In the genomic region with DNA sequence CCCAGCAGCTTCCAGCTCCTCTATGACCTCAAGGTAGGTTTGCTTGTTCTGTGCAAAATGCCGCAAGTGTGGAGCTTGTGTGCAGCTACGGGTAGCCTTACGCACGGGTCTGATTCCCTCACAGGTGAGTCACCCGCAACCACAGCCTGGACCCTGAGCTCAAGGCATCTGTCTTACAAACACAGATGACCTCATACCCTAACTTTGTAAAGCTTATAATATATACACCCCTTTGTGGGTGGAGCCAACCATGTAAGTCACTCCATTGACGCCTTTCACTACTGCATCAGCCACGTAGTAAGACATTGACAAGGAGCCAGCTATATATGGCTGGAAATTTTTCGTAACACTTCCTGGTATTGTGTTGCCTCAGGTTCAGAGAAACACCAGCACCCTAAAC, we compare ENCODE assay signal across 19 mouse cellular contexts. TPM values are rescaled to one million over a fixed set of nuclear protein-coding genes. Genes with fewer than 3 reads are reported as not detected.
DNase-seq lines count a peak whose midpoint lies in the region; ATAC-seq and TF ChIP-seq lines count a peak whose summit lies in the region.
"Had no signal": no experiment of that assay in that cellular context is flagged by ENCODE, and none has a peak within 500 bp of the region (broad histone marks: within the 10 kb centered on the region; RNA-seq: fewer than 3 reads in every experiment).

No protein-coding gene starts in this region.

- H3K36me3 ChIP-seq in lung, embryonic 14.5 days (ENCODE audit: insufficient read depth): peaks cover 69% of the 10 kb centered on the region
- H3K36me3 ChIP-seq in hindbrain, embryonic 16.5 days (ENCODE audit: control insufficient read depth, insufficient read depth, low read length): peaks cover 5% of the 10 kb centered on the region; the same call in 1 of the 2 replicates

- H3K4me2 ChIP-seq in lung, embryonic 14.5 days: no peak overlapping the region
- H3K4me2 ChIP-seq in hindbrain, embryonic 16.5 days (ENCODE audit: low read length): no peak overlapping the region
- H3K4me2 ChIP-seq: forebrain, embryonic 15.5 days; heart, embryonic 11.5 days; hindbrain, embryonic 15.5 days; neural tube, embryonic 13.5 days had no signal

- peaks cover 5% of the 10 kb centered on the region; the same call in 1 of the 2 replicates for H3K4me1 ChIP-seq in lung, embryonic 14.5 days (ENCODE audit: insufficient read depth)
- H3K4me1 ChIP-seq in hindbrain, embryonic 16.5 days (ENCODE audit: control insufficient read depth, insufficient read depth, low read depth, low read length): no peaks in the 10 kb centered on the region

- H3K9ac ChIP-seq in lung, embryonic 14.5 days: no peak overlapping the region
- H3K9ac ChIP-seq in hindbrain, embryonic 16.5 days (ENCODE audit: low read depth, low read length): no peak overlapping the region
- H3K9ac ChIP-seq: forebrain, embryonic 15.5 days; hindbrain, embryonic 15.5 days; neural tube, embryonic 13.5 days had no signal

- no peaks in the 10 kb centered on the region for H3K9me3 ChIP-seq in lung, embryonic 14.5 days (ENCODE audit: low read depth, low read length)
- no peaks in the 10 kb centered on the region for H3K9me3 ChIP-seq in hindbrain, embryonic 16.5 days (ENCODE audit: control insufficient read depth, low read length)
- H3K9me3 ChIP-seq: forebrain, embryonic 15.5 days; hindbrain, embryonic 15.5 days; neural tube, embryonic 13.5 days had no signal

- WGBS in lung, embryonic 14.5 days: 80% methylated on average over 8 of the region's 8 CpGs
- 98% methylated on average over 8 of the region's 8 CpGs for WGBS in hindbrain, embryonic 16.5 days

- H3K27ac ChIP-seq in lung, embryonic 14.5 days (ENCODE audit: low read depth): no peak overlapping the region; the same call in 1 of the 2 replicates
- H3K27ac ChIP-seq in hindbrain, embryonic 16.5 days (ENCODE audit: low read depth, low read length): no peak overlapping the region
- H3K27ac ChIP-seq: forebrain, embryonic 15.5 days; gastrocnemius, adult 2 months; hindbrain, embryonic 15.5 days; macrophage; neural tube, embryonic 13.5 days had no signal

- no peaks in the 10 kb centered on the region for H3K27me3 ChIP-seq in lung, embryonic 14.5 days (ENCODE audit: insufficient read depth, low read length)
- H3K27me3 ChIP-seq in hindbrain, embryonic 16.5 days (replicated peaks; ENCODE audit: control insufficient read depth, insufficient read depth, low read length): no peaks in the 10 kb centered on the region
- H3K27me3 ChIP-seq: forebrain, embryonic 15.5 days; hindbrain, embryonic 15.5 days; neural tube, embryonic 13.5 days had no signal

- ATAC-seq in lung, embryonic 14.5 days (ENCODE audit: insufficient read depth): no peak
- peak; percentile 54 for ATAC-seq in granulocyte monocyte progenitor cell, adult 5-6 weeks (replicated peaks; ENCODE audit: poor library complexity, severe bottlenecking)
- peak; percentile 20; the same call in 1 of the 2 replicates for ATAC-seq in megakaryocyte progenitor cell, adult 5-6 weeks (replicated peaks; ENCODE audit: poor library complexity)
- no peak for ATAC-seq in hindbrain, embryonic 16.5 days
- ATAC-seq: activated CD4-positive, CD25-positive, alpha-beta regulatory T cell, adult 4 months; forebrain, embryonic 15.5 days had no signal

- H3K4me3 ChIP-seq in lung, embryonic 14.5 days (ENCODE audit: low read depth, low read length): no peak overlapping the region
- H3K4me3 ChIP-seq in hindbrain, embryonic 16.5 days (ENCODE audit: low read length): no peak overlapping the region
- H3K4me3 ChIP-seq: forebrain, embryonic 15.5 days; gastrocnemius, adult 2 months; hindbrain, embryonic 15.5 days; neural tube, embryonic 13.5 days had no signal

- DNase-seq in heart, adult 11 months: peak; percentile 87
- DNase-seq in heart, postnatal 4 days: no peak
- DNase-seq in lung, embryonic 14.5 days: peak; percentile 48
- no peak for DNase-seq in lung, adult 18-20 months
- DNase-seq in testis, postnatal 10 days (ENCODE audit: low spot score): no peak
- DNase-seq: B cell, adult 2 months; cerebellum, adult 18-20 months; gastrocnemius, adult 2 months; left cerebral cortex, postnatal 4 days; thymus, adult 2 months had no signal

- TF ChIP-seq CTCF in lung, embryonic 14.5 days (IDR thresholded peaks at IDR 0.05; ENCODE audit: low read depth): no peak

RNA-seq across cellular contexts. Expression of gene Akap5, which starts 12.7 kb away (rescaled TPM):
- 1 to 10 TPM; 3.2 to 3.3 TPM for total RNA-seq in heart, postnatal 4 days (2021)
- 24.2 and 25.7 TPM in 2 replicates for polyA plus RNA-seq in lung, embryonic 14.5 days (2014; fragmentation: Nextera tagmentation; extraction: Ambion mirVana)
- total RNA-seq in granulocyte monocyte progenitor cell, adult 5-6 weeks (2014; fragmentation: Nextera tagmentation): 0.17 TPM in 1 of 2 replicates, not detected in the other
- total RNA-seq in granulocyte monocyte progenitor cell, adult 5-6 weeks (2017): 0.21 and 0.30 TPM in 2 replicates
- 0.24 and 0.35 TPM in 2 replicates for total RNA-seq in megakaryocyte progenitor cell, adult 5-6 weeks (2015)
- 0.25 and 0.74 TPM in 2 replicates for total RNA-seq in megakaryocyte progenitor cell, adult 5-6 weeks (2017)
- 12.3 and 13.8 TPM in 2 replicates for polyA plus RNA-seq in hindbrain, embryonic 16.5 days (2015; fragmentation: Nextera tagmentation; extraction: Ambion mirVana)

RNA-seq across cellular contexts. Expression of gene Mthfd1, which starts 56.9 kb away (rescaled TPM):
- total RNA-seq in heart, postnatal 4 days (2021): 10 to 100 TPM; 35.0 to 37.4 TPM
- 99.8 and 104 TPM in 2 replicates for polyA plus RNA-seq in lung, embryonic 14.5 days (2014; fragmentation: Nextera tagmentation; extraction: Ambion mirVana)
- 47.7 and 79.3 TPM in 2 replicates for total RNA-seq in granulocyte monocyte progenitor cell, adult 5-6 weeks (2014; fragmentation: Nextera tagmentation)
- total RNA-seq in granulocyte monocyte progenitor cell, adult 5-6 weeks (2017): 106 and 111 TPM in 2 replicates
- 90.1 and 113 TPM in 2 replicates for total RNA-seq in megakaryocyte progenitor cell, adult 5-6 weeks (2015)
- 137 and 191 TPM in 2 replicates for total RNA-seq in megakaryocyte progenitor cell, adult 5-6 weeks (2017)
- 37.8 and 38.9 TPM in 2 replicates for polyA plus RNA-seq in hindbrain, embryonic 16.5 days (2015; fragmentation: Nextera tagmentation; extraction: Ambion mirVana)

RNA-seq across cellular contexts. Expression of gene Zbtb25, which starts 57.5 kb away (rescaled TPM):
- 10 to 100 TPM in 1 of 2 experiments, 1 to 10 TPM in 1; 9.5 to 11.5 TPM for total RNA-seq in heart, postnatal 4 days (2021)
- polyA plus RNA-seq in lung, embryonic 14.5 days (2014; fragmentation: Nextera tagmentation; extraction: Ambion mirVana): 18.4 and 19.4 TPM in 2 replicates
- total RNA-seq in granulocyte monocyte progenitor cell, adult 5-6 weeks (2014; fragmentation: Nextera tagmentation): 26.4 and 29.4 TPM in 2 replicates
- 21.4 and 22.4 TPM in 2 replicates for total RNA-seq in granulocyte monocyte progenitor cell, adult 5-6 weeks (2017)
- 31.1 and 39.7 TPM in 2 replicates for total RNA-seq in megakaryocyte progenitor cell, adult 5-6 weeks (2015)
- 15.2 and 17.0 TPM in 2 replicates for total RNA-seq in megakaryocyte progenitor cell, adult 5-6 weeks (2017)
- polyA plus RNA-seq in hindbrain, embryonic 16.5 days (2015; fragmentation: Nextera tagmentation; extraction: Ambion mirVana): 12.6 and 13.3 TPM in 2 replicates

RNA-seq across cellular contexts. Expression of gene Zbtb1, which starts 58.1 kb away (rescaled TPM):
- total RNA-seq in heart, postnatal 4 days (2021): 1 to 10 TPM; 6.9 to 7.6 TPM
- polyA plus RNA-seq in lung, embryonic 14.5 days (2014; fragmentation: Nextera tagmentation; extraction: Ambion mirVana): 12.6 and 13.2 TPM in 2 replicates
- total RNA-seq in granulocyte monocyte progenitor cell, adult 5-6 weeks (2014; fragmentation: Nextera tagmentation): 12.0 and 15.6 TPM in 2 replicates
- total RNA-seq in granulocyte monocyte progenitor cell, adult 5-6 weeks (2017): 12.9 and 15.3 TPM in 2 replicates
- 14.8 and 17.7 TPM in 2 replicates for total RNA-seq in megakaryocyte progenitor cell, adult 5-6 weeks (2015)
- total RNA-seq in megakaryocyte progenitor cell, adult 5-6 weeks (2017): 12.7 and 18.0 TPM in 2 replicates
- polyA plus RNA-seq in hindbrain, embryonic 16.5 days (2015; fragmentation: Nextera tagmentation; extraction: Ambion mirVana): 3.2 and 3.5 TPM in 2 replicates

Comparison
In these comparisons a context has a peak if more than half of its experiments do, and no peak if none do; other contexts are left out.
1. DNase-seq: peak in heart, adult 11 months (single experiment) and lung, embryonic 14.5 days (single experiment); none in heart, postnatal 4 days (single experiment), lung, adult 18-20 months (0 of 2) and testis, postnatal 10 days (single experiment).
2. ATAC-seq: peak in granulocyte monocyte progenitor cell, adult 5-6 weeks (single experiment) and megakaryocyte progenitor cell, adult 5-6 weeks (single experiment); none in lung, embryonic 14.5 days (single experiment) and hindbrain, embryonic 16.5 days (single experiment).